Mouse (Mus musculus) c-Kit-positive CD71-negative TER-119-negative erythroid progenitor cells, embryonic 14.5 days (primary cell): ENCODE data around the gene Atf4.

Source experiments
- DNase-seq: peaks from one replicate; pipeline ENCODE4 v3.0.0-alpha.2; 2013; ENCODE audit warnings: low read depth

Atf4 gene

DNA sequence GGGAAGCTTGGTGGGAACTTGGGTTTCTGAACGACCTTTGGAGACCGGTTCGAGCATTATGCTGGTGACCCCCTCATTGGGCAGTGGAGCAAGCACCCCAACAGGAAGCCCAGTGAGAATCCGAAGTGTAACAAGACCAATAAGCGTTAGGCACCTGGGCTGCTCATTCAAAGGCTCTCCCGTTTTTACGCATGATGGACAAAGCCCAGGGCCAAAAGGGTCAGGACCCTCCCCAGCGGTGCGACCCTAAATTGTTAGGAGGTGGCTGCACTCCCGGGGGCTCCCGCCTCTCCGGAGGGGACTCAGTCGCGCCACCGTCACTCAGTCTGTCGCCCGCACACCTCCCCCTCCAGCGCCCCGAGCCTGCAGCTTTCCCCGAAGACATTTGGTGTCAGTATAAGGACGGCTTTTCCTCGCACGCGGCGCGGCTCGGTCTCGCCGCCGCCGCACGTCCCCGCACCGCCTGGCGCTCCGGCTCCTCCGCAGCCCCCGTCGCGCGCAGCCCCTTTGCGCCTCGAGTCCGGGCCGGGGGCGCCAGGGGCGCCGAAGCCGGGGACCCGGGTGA lies 31.9 kb downstream of the Atf4 start, which contains the start of gene Cacna1i:
Cacna1i (plus strand) TSS at position 388 of the 565 bp plus-strand sequence.
- DNase-seq = no peak

GRCm38 (mm10) chr15:80288036-80288435 lies 33.1 kb downstream of the Atf4 start:
- DNase-seq = no peak

DNA sequence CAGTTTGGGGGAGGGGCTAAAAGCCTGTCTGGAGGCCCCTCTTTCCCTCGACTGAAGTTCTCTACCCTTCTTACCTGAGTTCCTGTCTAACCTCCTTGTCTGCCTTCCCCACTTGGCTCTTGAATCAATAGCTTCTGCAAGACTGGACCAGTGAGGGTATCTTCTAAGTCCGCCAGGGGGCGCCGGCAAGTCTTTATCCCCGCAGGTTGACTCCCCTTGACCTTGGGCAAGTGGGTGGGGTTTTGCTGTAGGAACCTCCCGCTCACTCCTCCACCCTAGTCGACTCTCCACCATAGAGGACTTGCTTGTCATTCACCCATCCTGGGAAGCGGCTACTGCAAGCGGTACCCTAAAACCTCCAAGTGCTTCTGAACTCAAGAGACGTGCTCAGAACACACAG lies 34.5 kb downstream of the Atf4 start:
- DNase-seq = peak; percentile 79

DNA sequence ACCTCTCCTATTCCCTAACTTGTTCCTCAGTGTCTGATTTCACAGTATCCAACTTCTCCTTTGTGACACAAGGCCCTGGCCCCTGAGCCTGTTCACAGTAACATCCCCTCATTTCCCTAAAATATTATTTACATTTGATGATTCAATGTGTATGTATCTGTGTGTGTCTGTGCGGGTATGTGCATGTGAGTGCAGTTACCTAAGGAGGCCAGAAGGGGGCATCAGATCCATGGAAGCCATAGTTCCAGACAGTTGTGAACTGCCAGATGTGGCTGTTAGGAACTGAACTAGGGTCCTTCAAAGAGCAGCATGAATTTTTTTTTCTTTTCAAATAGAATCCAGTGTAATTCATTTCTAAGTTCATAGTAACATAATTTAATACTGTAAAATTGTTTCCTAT lies 42.2 kb downstream of the Atf4 start:
- DNase-seq = no peak

- no peak for DNase-seq
These were observed 48.8 kb downstream of the Atf4 start for GRCm38 (mm10) chr15:80303779-80304178.

GRCm38 (mm10) chr15:80304188-80304587 lies 49.2 kb downstream of the Atf4 start:
- DNase-seq = no peak

DNA sequence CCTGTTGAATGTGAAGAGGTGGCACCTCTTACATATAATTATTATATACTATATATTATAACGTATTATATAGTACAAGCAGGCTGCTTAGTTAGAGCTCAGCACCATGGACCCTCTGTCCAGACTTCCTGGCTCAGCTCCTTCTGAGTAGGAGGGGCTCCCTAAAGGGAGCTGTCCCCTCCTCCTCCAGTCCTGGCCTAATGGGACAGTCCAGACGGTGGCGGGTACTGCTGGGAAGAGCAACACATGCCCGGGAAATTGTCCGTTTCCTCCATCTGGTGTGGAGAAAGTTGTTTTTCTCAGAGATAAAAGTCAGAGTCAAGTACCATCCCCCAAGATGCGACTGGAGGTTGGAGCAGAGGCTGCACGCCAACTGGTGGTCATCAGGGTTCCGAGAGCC lies 51.2 kb downstream of the Atf4 start:
- DNase-seq = no peak
